Mouse (Mus musculus) left cerebral cortex, postnatal 14 days (tissue): Measurements from ENCODE around the gene Olfr1392. TPM values are rescaled to one million over a fixed set of nuclear protein-coding genes. Genes with fewer than 3 reads are reported as not detected.
"Not testable (repeated sequence)": the region's sequence is repeated elsewhere in the genome, so short reads cannot be mapped to it uniquely, and the experiment has no call there.

Experiments used
- DNase-seq, 2 experiments: peaks; one replicate each; pipeline ENCODE4 v3.0.0; 2021 to 2022; ENCODE audit warnings: low spot score in 2 of 2, mixed read lengths in 1 of 2
- intact Hi-C: fragments of 180-260 bp; cut with DNase I; formaldehyde crosslinking; loops from one replicate; pipeline ENCODE4 v1.15.1; 2025
- long read RNA-seq, 2 experiments: library from polyadenylated mRNA; stranded (forward); transcript quantifications; one replicate each; pipeline ENCODE4 v2.0.0; 2021
- total RNA-seq, 2 experiments: library from RNA; stranded (reverse); gene quantifications; 2 replicates each; pipeline ENCODE4 v1.2.3; 2021

Gene Olfr1392
- total RNA-seq, result under 1 TPM in 1 of 2 experiments, not detected in 1; 0.19 TPM
- long read RNA-seq, experiment 1, result 0 reads
- long read RNA-seq, experiment 2, result 0 reads

GRCm38 (mm10) chr11:49284982-49285381, at the start of gene Olfr1392:
Gene Olfr1392, plus strand, starts transcription at chr11:49285282.
- DNase-seq, intact Hi-C loops: not testable (repeated sequence)

GRCm38 (mm10) chr11:49235459-49236207, 49.4 kb upstream of the Olfr1392 start:
- DNase-seq, result no peak
- intact Hi-C loops, result no loop called here

- intact Hi-C loops, result no loop called here
- no peak for DNase-seq
Observed at GRCm38 (mm10) chr11:49236891-49237290, 48.2 kb upstream of the Olfr1392 start.

GRCm38 (mm10) chr11:49237532-49237931, 47.5 kb upstream of the Olfr1392 start:
- intact Hi-C loops, result no loop called here
- DNase-seq, result no peak

GRCm38 (mm10) chr11:49240310-49240709, 44.8 kb upstream of the Olfr1392 start:
- intact Hi-C loops, result loop anchor here (10.0 kb wide), 2 partner anchors 386 to 426 kb away; partner anchors contain the start of gene Trim41
- DNase-seq, result no peak

- intact Hi-C loops, result loop anchor here (10.0 kb wide), 2 partner anchors 386 to 426 kb away; partner anchors contain the start of gene Trim41
- no peak for DNase-seq
Observed at GRCm38 (mm10) chr11:49240874-49241273, 44.2 kb upstream of the Olfr1392 start.

- DNase-seq, result no peak
- intact Hi-C loops, result loop anchor here (10.0 kb wide), 2 partner anchors 387 to 427 kb away; partner anchors contain the start of gene Trim41
Observed at GRCm38 (mm10) chr11:49241471-49241870, 43.6 kb upstream of the Olfr1392 start.

GRCm38 (mm10) chr11:49242944-49243626, 42.0 kb upstream of the Olfr1392 start:
- intact Hi-C loops, result loop anchor here (10.0 kb wide), 2 partner anchors 388 to 428 kb away; partner anchors contain the start of gene Trim41
- DNase-seq, result no peak

GRCm38 (mm10) chr11:49243727-49244594, 41.1 kb upstream of the Olfr1392 start, which contains the start of gene Mgat1:
Gene Mgat1, plus strand, starts transcription at chr11:49244191.
- intact Hi-C loops, result loop anchor here (10.0 kb wide), 2 partner anchors 389 to 429 kb away; partner anchors contain the start of gene Trim41
- peak; percentile 91 to 92 for DNase-seq

- intact Hi-C loops, result loop anchor here (10.0 kb wide), 2 partner anchors 390 to 430 kb away; partner anchors contain the start of gene Trim41
- DNase-seq, result no peak
Observed at GRCm38 (mm10) chr11:49244595-49244930, 40.5 kb upstream of the Olfr1392 start.

- intact Hi-C loops, result loop anchor here (10.0 kb wide), 2 partner anchors 390 to 430 kb away; partner anchors contain the start of gene Trim41
Observed at GRCm38 (mm10) chr11:49245176-49245575, 39.9 kb upstream of the Olfr1392 start.

GRCm38 (mm10) chr11:49245634-49246415, 39.3 kb upstream of the Olfr1392 start:
- no peak for DNase-seq

More at GRCm38 (mm10) chr11:49245176-49245575, 39.9 kb upstream of the Olfr1392 start:
- no peak for DNase-seq

GRCm38 (mm10) chr11:49246523-49246922, 38.6 kb upstream of the Olfr1392 start:
- intact Hi-C loops, result loop anchor here (10.0 kb wide), 2 partner anchors 392 to 432 kb away; partner anchors contain the start of gene Trim41
- no peak for DNase-seq

More at GRCm38 (mm10) chr11:49245634-49246415, 39.3 kb upstream of the Olfr1392 start:
- intact Hi-C loops, result loop anchor here (10.0 kb wide), 2 partner anchors 391 to 431 kb away; partner anchors contain the start of gene Trim41

GRCm38 (mm10) chr11:49247255-49247654, 37.8 kb upstream of the Olfr1392 start:
- DNase-seq, result no peak
- intact Hi-C loops, result loop anchor here (10.0 kb wide), 2 partner anchors 392 to 432 kb away; partner anchors contain the start of gene Trim41

- peak; percentile 33 to 36 for DNase-seq
- intact Hi-C loops, result loop anchor here (2.0 to 10.0 kb wide), 3 partner anchors 46 to 434 kb away; partner anchors contain the start of genes Trim41 and Zfp62
Observed at GRCm38 (mm10) chr11:49248226-49248973, 36.7 kb upstream of the Olfr1392 start.

GRCm38 (mm10) chr11:49248974-49249700, 35.9 kb upstream of the Olfr1392 start:
- intact Hi-C loops, result loop anchor here (2.0 to 10.0 kb wide), 3 partner anchors 46 to 434 kb away; partner anchors contain the start of genes Trim41 and Zfp62
- no peak for DNase-seq
